Mouse (Mus musculus) CH12.LX (cell line): ENCODE data around the gene Slc39a3.

Experiments
- CTCF ChIP-seq, 2 experiments: IDR thresholded peaks in 1 of 2; conservative IDR thresholded peaks in 1 of 2; 2 replicates each; pipeline ENCODE4 v1.5.1; 2011 to 2012; ENCODE audit warnings: low read depth in 2 of 2, low read length in 2 of 2, improper control_type of control experiment in 1 of 2, inconsistent platforms in 1 of 2, mild to moderate bottlenecking in 1 of 2, moderate library complexity in 1 of 2
- MAFK ChIP-seq: IDR thresholded peaks from 2 replicates; pipeline ENCODE4 v1.6.1; 2011; ENCODE audit warnings: low read length, improper control_type of control experiment; ENCODE audit not compliant: insufficient replicate concordance
- NRF1 ChIP-seq: IDR thresholded peaks from 2 replicates; pipeline ENCODE4 v1.6.1; 2014; ENCODE audit warnings: low read depth, mild to moderate bottlenecking, inconsistent platforms, low read length, improper control_type of control experiment, moderate library complexity
- POLR2A ChIP-seq: IDR thresholded peaks from 2 replicates; pipeline ENCODE4 v1.6.1; 2011; ENCODE audit warnings: low read depth, mild to moderate bottlenecking, improper control_type of control experiment, low read length
- TCF12 ChIP-seq: IDR thresholded peaks from 2 replicates; pipeline ENCODE4 v1.6.1; 2014; ENCODE audit warnings: low read depth, mild to moderate bottlenecking, inconsistent platforms, low read length, improper control_type of control experiment
- ZNF384 ChIP-seq: IDR thresholded peaks from 2 replicates; pipeline ENCODE4 v1.6.1; 2012; ENCODE audit warnings: low read depth, low read length, improper control_type of control experiment, inconsistent platforms

GRCm38 (mm10) chr10:80987709-80988441 is 49.4 kb downstream of the Slc39a3 start:
- peak; percentile 58 to 98 for TF ChIP-seq CTCF (conservative IDR thresholded peaks at IDR 0.05 in 1 of 2, IDR thresholded peaks at IDR 0.05 in 1 of 2; ENCODE audit: low read depth in 2 of 2, low read length in 2 of 2)
- peak; percentile 66 for TF ChIP-seq ZNF384
- TF ChIP-seq MAFK: no peak
- no peak for TF ChIP-seq NRF1
- TF ChIP-seq TCF12: peak; percentile 14; the same call in 1 of the 2 replicates
- TF ChIP-seq POLR2A: no peak
